Mouse (Mus musculus): ENCODE data around the gene Tmco1.
"Not testable (repeated sequence)": the region's sequence is repeated elsewhere in the genome, so short reads cannot be mapped to it uniquely, and the experiment has no call there.

Gene Tmco1

GRCm38 (mm10) chr1:167337463-167338095 is 29.4 kb downstream of the Tmco1 start:
- peak; percentile 79 for DNase-seq (ENCODE audit: low spot score)

DNA sequence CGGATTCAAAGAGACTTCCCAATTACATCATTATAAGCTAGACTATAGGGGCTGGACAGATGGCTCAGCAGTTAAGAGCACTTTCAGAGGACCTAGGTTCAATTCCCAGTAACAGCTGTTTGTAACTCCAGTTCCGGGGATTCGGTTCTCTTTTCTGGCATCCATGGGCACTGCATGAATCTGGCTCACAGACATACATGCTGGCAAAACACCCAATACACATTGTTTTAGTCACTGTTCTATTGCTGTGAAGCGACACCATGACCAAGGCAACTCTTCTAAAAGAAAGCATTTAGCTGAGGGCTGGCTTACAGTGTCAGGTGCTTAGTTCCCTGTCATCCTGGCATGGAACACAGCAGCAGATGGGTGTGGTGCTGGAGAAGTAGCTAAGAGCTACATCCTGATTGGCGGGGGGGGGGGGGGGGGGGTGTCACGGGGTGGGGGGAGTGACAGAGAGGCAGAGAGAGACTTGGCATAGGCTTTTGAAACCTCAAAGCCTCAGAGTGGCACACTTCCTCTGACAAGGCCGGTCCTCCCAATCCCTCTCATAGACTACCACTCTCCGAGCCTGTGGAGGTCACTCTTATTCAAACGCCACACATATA is 31.1 kb downstream of the Tmco1 start:
- no peak for DNase-seq (ENCODE audit: low spot score)

DNA sequence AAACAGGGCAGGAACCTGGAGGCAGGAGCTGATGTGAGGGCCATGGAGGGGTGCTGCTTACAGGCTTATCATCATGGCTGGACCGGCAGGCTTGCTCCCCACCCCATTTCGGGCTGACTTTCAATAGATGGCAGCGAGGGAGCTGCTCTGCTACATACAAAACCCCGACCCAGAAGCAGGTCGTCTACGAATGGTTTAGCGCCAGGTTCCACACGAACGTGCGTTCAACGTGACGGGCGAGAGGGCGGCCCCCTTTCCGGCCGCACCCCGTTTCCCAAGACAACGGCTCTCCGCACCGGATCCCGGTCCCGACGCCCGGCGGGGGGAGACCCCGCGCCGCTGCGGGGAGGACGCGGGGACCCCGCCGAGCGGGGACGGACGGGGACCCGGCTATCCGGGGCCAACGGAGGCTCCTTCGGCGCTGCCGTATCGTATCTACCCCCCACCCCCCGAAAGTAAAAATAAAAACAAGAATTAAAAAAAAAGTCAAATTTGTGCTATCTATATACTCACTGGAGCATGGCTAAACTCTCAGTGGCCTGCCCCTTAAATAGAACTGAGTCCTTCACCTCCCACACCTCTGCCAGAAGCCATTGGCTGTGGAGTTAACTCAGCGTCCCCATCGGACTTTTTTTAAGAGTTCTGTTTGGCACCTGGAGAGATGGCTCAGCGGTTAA is 32.1 kb downstream of the Tmco1 start:
- no peak for DNase-seq (ENCODE audit: low spot score)

GRCm38 (mm10) chr1:167340910-167341528 is 32.8 kb downstream of the Tmco1 start:
- DNase-seq (ENCODE audit: low spot score): no peak

- no peak for DNase-seq (ENCODE audit: low spot score)
Measured at GRCm38 (mm10) chr1:167342831-167343230, 34.7 kb downstream of the Tmco1 start.

GRCm38 (mm10) chr1:167345994-167346520 is 37.9 kb downstream of the Tmco1 start:
- DNase-seq (ENCODE audit: low spot score): not testable (repeated sequence)

GRCm38 (mm10) chr1:167349206-167349605 is 41.0 kb downstream of the Tmco1 start:
- peak; percentile 5 for DNase-seq (ENCODE audit: low spot score)

DNA sequence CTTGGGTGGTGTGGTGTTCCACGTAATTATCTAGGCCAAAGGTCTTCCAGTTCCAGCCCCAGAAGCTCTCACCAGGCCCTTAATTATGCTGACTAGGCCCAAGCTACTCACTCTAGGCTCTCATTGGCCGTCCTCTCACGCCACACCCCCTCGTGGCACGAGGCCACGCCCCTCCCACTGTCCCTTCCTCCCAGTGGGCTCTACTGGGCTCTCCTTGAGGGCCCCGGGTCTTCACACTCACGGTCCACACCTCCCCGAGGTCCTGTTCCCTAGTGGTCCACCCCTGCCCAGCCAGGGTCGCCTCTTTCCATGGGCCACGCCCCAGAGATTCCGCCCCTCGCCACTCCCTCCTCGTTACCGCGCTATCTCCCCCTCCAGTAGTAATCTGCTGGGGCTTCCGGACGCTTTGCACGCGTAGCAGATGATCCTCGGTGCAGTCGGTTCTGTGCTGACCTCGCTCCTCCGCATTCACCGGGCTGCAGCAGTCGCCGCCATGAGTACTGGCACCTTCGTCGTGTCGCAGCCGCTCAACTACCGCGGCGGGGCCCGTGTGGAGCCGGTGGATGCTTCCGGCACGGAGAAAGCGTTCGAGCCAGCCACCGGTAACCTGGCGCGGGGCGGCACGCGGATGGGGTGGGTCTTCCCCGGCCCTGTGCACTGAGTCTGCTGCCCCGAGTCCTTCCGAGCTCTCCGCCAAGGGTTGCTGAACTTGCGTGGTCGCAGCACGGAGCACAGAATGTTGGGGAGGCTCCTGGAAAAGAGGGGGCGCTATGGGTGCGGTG is 41.8 kb downstream of the Tmco1 start, which contains the start of gene Aldh9a1:
Aldh9a1 (plus strand) TSS at position 177 of the 782 bp plus-strand sequence.
- peak; percentile 73 for DNase-seq (ENCODE audit: low spot score)

GRCm38 (mm10) chr1:167350597-167351415 is 42.6 kb downstream of the Tmco1 start:
- no peak for DNase-seq (ENCODE audit: low spot score)

- DNase-seq (ENCODE audit: low spot score): no peak
Measured at GRCm38 (mm10) chr1:167352403-167352802, 44.2 kb downstream of the Tmco1 start.

DNA sequence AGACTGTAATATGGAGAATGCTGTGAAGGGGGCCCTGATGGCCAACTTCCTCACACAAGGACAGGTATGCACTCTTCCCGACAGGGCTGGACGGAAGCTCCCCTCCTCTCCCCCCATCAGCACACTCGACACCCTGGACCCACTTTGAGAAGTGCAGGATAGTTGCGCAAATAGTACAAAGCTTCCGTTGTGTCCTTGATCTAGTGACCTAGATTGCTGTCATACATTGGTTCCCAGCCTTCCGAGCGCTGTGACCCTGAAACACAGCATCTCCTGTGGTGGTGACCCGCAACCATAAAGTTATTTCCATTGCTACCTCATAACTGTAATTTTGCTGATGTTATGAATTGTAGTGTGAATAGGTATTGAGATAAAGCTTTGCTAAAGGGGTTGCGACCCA is 49.2 kb downstream of the Tmco1 start:
- DNase-seq (ENCODE audit: low spot score): no peak

GRCm38 (mm10) chr1:167358731-167359130 is 50.6 kb downstream of the Tmco1 start:
- no peak for DNase-seq (ENCODE audit: low spot score)

- DNase-seq (ENCODE audit: low spot score): no peak
Measured at GRCm38 (mm10) chr1:167360268-167360667, 52.1 kb downstream of the Tmco1 start.

DNA sequence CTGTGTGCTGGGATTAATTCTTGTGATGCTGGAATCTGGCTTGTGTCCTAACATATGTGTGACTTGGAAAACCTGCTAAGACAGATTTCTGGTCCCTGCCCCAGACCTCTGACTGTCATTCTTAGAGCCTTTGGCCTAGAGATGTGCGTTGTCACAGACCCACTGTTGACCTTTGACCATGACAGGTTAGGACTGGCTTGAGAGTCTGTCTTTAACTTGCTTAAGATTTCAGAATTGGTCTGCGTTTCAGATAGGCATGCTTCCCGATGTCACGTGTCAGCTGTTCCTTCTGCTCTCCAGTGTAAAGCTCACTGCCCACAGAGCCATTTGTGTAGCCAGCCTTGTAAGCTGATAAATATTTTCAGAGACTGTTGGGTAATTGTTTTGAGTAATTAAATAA is 54.6 kb downstream of the Tmco1 start:
- DNase-seq (ENCODE audit: low spot score): no peak

GRCm38 (mm10) chr1:167363322-167363721 is 55.1 kb downstream of the Tmco1 start:
- no peak for DNase-seq (ENCODE audit: low spot score)

DNA sequence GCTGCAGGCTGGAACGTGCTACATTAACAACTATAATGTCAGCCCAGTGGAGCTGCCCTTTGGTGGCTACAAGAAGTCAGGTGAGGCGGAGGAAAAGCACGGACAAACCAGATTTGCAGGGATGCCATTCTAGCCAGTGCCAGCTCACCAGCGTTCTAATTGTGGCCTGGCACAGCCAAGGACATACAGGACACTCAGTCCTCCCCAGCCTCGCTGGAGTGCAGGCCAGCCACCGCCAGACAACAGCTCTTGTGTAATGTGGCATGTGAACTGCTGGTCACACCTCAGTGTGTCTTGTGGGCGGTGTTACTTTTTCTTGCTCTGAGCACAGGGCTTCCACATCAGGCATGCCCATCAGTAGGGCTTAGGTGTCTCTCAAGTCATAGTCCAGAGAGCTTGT is 57.6 kb downstream of the Tmco1 start:
- no peak for DNase-seq (ENCODE audit: low spot score)

DNA sequence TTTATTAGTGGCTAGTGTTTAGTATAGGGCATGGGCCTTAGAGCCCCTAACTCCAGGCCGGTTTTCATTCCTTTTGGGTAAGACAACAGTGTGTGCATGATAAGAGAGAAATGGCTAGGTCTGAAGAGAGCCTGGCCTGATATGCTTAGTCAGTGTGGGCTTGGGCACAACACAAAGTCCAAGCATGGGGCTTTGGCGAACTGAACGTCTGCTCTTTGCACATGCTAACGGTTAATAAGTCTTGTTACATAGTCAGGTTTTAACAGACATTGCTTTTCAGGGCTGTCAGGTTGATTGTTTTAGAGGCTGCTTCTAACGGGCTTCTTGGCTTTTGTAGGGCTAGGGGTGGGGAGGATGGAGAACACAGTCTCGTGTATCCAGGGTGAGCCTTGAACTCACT is 58.4 kb downstream of the Tmco1 start:
- DNase-seq (ENCODE audit: low spot score): no peak

GRCm38 (mm10) chr1:167368018-167368417 is 59.8 kb downstream of the Tmco1 start:
- DNase-seq (ENCODE audit: low spot score): no peak

GRCm38 (mm10) chr1:167368513-167368912 is 60.3 kb downstream of the Tmco1 start:
- DNase-seq (ENCODE audit: low spot score): no peak

DNA sequence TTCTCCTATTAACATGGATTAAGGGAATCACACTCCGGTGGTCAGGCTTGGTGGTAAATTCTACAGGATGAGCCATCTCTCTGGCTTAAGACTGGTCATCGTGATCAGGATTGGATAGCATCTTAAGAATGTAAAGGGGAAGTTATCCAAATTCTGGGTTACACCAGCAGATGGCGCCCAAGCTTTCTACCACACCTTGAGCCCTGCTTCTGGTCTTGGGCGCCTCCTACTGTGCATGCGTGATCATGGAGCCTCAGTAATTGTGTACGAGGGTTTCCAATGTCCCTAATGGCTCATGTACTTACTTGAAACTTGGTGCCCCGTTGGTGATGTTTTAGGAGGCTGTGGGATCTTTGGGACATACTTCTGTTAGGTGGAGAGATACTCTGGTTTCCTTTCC is 61.7 kb downstream of the Tmco1 start:
- peak; percentile 82 for DNase-seq (ENCODE audit: low spot score)

- no peak for DNase-seq (ENCODE audit: low spot score)
Measured at GRCm38 (mm10) chr1:167372739-167373138, 64.6 kb downstream of the Tmco1 start.
